Mouse (Mus musculus) liver, embryonic 16.5 days (tissue): ENCODE data around the gene Nell1. TPM values are rescaled to one million over a fixed set of nuclear protein-coding genes. Genes with fewer than 3 reads are reported as not detected.

Source experiments
- ATAC-seq: fragments of 200-750 bp; cut with Nextera tagmentation; 2 replicates; pipeline ENCODE4 v1.8.0; 2017; ENCODE audit warnings: low read depth, mild to moderate bottlenecking, moderate number of reproducible peaks, moderate library complexity
- H3K27ac ChIP-seq: fragments of 300-500 bp; sonication (generic); 2 replicates; pipeline ENCODE4 v1.5.1; 2014; ENCODE audit warnings: mild to moderate bottlenecking, low read length
- H3K27me3 ChIP-seq: fragments of 300-500 bp; sonication (generic); 2 replicates; pipeline ENCODE4 v1.6.1; 2014; ENCODE audit warnings: low read depth, low read length, mixed read lengths; ENCODE audit not compliant: control insufficient read depth, insufficient read depth
- H3K36me3 ChIP-seq: fragments of 300-500 bp; sonication (generic); 2 replicates; pipeline ENCODE4 v1.6.1; 2014; ENCODE audit warnings: mild to moderate bottlenecking; ENCODE audit not compliant: control insufficient read depth, insufficient read depth
- H3K4me1 ChIP-seq: fragments of 300-500 bp; sonication (generic); 2 replicates; pipeline ENCODE4 v1.6.1; 2014; ENCODE audit warnings: low read depth, low read length, mixed read lengths; ENCODE audit not compliant: control insufficient read depth
- H3K4me2 ChIP-seq: fragments of 300-500 bp; sonication (generic); 2 replicates; pipeline ENCODE4 v1.6.1; 2014; ENCODE audit warnings: low read depth, low read length, mixed read lengths
- H3K4me3 ChIP-seq: fragments of 300-500 bp; sonication (generic); 2 replicates; pipeline ENCODE4 v1.5.1; 2014; ENCODE audit warnings: low read depth, mild to moderate bottlenecking, low read length
- H3K9ac ChIP-seq: fragments of 300-500 bp; sonication (generic); 2 replicates; pipeline ENCODE4 v1.6.1; 2014; ENCODE audit warnings: low read depth, low read length
- H3K9me3 ChIP-seq: fragments of 300-500 bp; sonication (generic); replicated peaks from 2 replicates; pipeline ENCODE4 v1.6.1; 2016; ENCODE audit warnings: low read length; ENCODE audit not compliant: control insufficient read depth
- WGBS: fragments of 180-500 bp; shearing (Covaris S2); extraction: QIAGEN DNeasy Blood & Tissue Kit; methylation state at CpG from one replicate; pipeline ENCODE4 v1.1.7; 2014; ENCODE audit not compliant: insufficient replicate concordance; 5-methylcytosine and 5-hydroxymethylcytosine counted together
- polyA plus RNA-seq: library from polyadenylated mRNA; unstranded; fragments of >200 nt; fragmentation: Nextera tagmentation; extraction: Ambion mirVana; gene quantifications from 2 replicates; pipeline ENCODE4 v1.2.1, GENCODE M21; 2015

Gene Nell1
- polyA plus RNA-seq, 1 experiment from 2014 or later: 0.07 TPM

GRCm38 (mm10) chr7:50725166-50725565 lies 750.5 kb downstream of the Nell1 start:
- Histone ChIP-seq H3K36me3 (no peaks in the 10 kb centered on the region), H3K9ac (no peak overlapping the region), H3K27me3 (no peaks in the 10 kb centered on the region), H3K4me2 (no peak overlapping the region), H3K27ac (no peak overlapping the region), H3K9me3 (no peaks in the 10 kb centered on the region), H3K4me1 (no peaks in the 10 kb centered on the region), H3K4me3 (no peak overlapping the region)
- no peak for ATAC-seq
- 51% methylated on average over 3 of the region's 3 CpGs for WGBS

GRCm38 (mm10) chr7:50730951-50731350 lies 756.3 kb downstream of the Nell1 start:
- H3K9me3 ChIP-seq: no peaks in the 10 kb centered on the region
- 29% methylated on average over 4 of the region's 4 CpGs for WGBS
- no peaks in the 10 kb centered on the region for H3K36me3 ChIP-seq
- no peaks in the 10 kb centered on the region for H3K4me1 ChIP-seq
- no peaks in the 10 kb centered on the region for H3K27me3 ChIP-seq
- H3K4me2 ChIP-seq: no peak overlapping the region
- H3K9ac ChIP-seq: no peak overlapping the region
- no peak for ATAC-seq
- no peak overlapping the region for H3K4me3 ChIP-seq
- H3K27ac ChIP-seq: no peak overlapping the region

- H3K27me3 ChIP-seq: no peaks in the 10 kb centered on the region
- no peak for ATAC-seq
- H3K9me3 ChIP-seq: no peaks in the 10 kb centered on the region
- 47% methylated on average over 3 of the region's 3 CpGs for WGBS
- H3K36me3 ChIP-seq: no peaks in the 10 kb centered on the region
- no peak overlapping the region for H3K4me2 ChIP-seq
- H3K4me1 ChIP-seq: no peaks in the 10 kb centered on the region
- H3K9ac ChIP-seq: no peak overlapping the region
- no peak overlapping the region for H3K4me3 ChIP-seq
- H3K27ac ChIP-seq: no peak overlapping the region
Observed at GRCm38 (mm10) chr7:50755516-50755915, 780.9 kb downstream of the Nell1 start.

- 73% methylated on average over 5 of the region's 5 CpGs for WGBS
- H3K4me1 ChIP-seq: no peaks in the 10 kb centered on the region
- no peak overlapping the region for H3K4me2 ChIP-seq
- H3K4me3 ChIP-seq: no peak overlapping the region
- H3K27ac ChIP-seq: no peak overlapping the region
- no peak overlapping the region for H3K9ac ChIP-seq
- no peak for ATAC-seq
- H3K9me3 ChIP-seq: no peaks in the 10 kb centered on the region
- no peaks in the 10 kb centered on the region for H3K36me3 ChIP-seq
- no peaks in the 10 kb centered on the region for H3K27me3 ChIP-seq
Observed at GRCm38 (mm10) chr7:50756409-50756808, 781.7 kb downstream of the Nell1 start.

GRCm38 (mm10) chr7:50773516-50773915 lies 798.9 kb downstream of the Nell1 start:
- H3K27me3 ChIP-seq: no peaks in the 10 kb centered on the region
- no peaks in the 10 kb centered on the region for H3K4me1 ChIP-seq
- no peaks in the 10 kb centered on the region for H3K36me3 ChIP-seq
- no peak overlapping the region for H3K9ac ChIP-seq
- H3K4me2 ChIP-seq: no peak overlapping the region
- no peak overlapping the region for H3K27ac ChIP-seq
- no peak for ATAC-seq
- no peaks in the 10 kb centered on the region for H3K9me3 ChIP-seq
- no peak overlapping the region for H3K4me3 ChIP-seq

- Histone ChIP-seq H3K4me2 (no peak overlapping the region), H3K4me1 (no peaks in the 10 kb centered on the region), H3K9ac (no peak overlapping the region), H3K27me3 (no peaks in the 10 kb centered on the region), H3K4me3 (no peak overlapping the region), H3K27ac (no peak overlapping the region), H3K36me3 (no peaks in the 10 kb centered on the region), H3K9me3 (no peaks in the 10 kb centered on the region)
- 58% methylated on average over 1 of the region's 1 CpGs for WGBS
- ATAC-seq: no peak
Observed at GRCm38 (mm10) chr7:50781105-50781504, 806.4 kb downstream of the Nell1 start.

GRCm38 (mm10) chr7:50783652-50784051 lies 809.0 kb downstream of the Nell1 start:
- Histone ChIP-seq H3K4me3 (no peak overlapping the region), H3K9me3 (no peaks in the 10 kb centered on the region), H3K27me3 (no peaks in the 10 kb centered on the region), H3K4me1 (no peaks in the 10 kb centered on the region), H3K36me3 (no peaks in the 10 kb centered on the region), H3K9ac (no peak overlapping the region), H3K27ac (no peak overlapping the region), H3K4me2 (no peak overlapping the region)
- WGBS: 47% methylated on average over 1 of the region's 1 CpGs
- ATAC-seq: no peak

- 46% methylated on average over 7 of the region's 7 CpGs for WGBS
- no peaks in the 10 kb centered on the region for H3K9me3 ChIP-seq
- no peak for ATAC-seq
- no peaks in the 10 kb centered on the region for H3K36me3 ChIP-seq
- no peak overlapping the region for H3K9ac ChIP-seq
- no peak overlapping the region for H3K27ac ChIP-seq
- H3K4me1 ChIP-seq: no peaks in the 10 kb centered on the region
- H3K27me3 ChIP-seq: no peaks in the 10 kb centered on the region
- no peak overlapping the region for H3K4me2 ChIP-seq
- no peak overlapping the region for H3K4me3 ChIP-seq
Observed at GRCm38 (mm10) chr7:50826180-50826579, 851.5 kb downstream of the Nell1 start.

GRCm38 (mm10) chr7:50832799-50833198 lies 858.1 kb downstream of the Nell1 start:
- Histone ChIP-seq H3K27me3 (no peaks in the 10 kb centered on the region), H3K9ac (no peak overlapping the region), H3K27ac (no peak overlapping the region), H3K4me1 (no peaks in the 10 kb centered on the region), H3K4me2 (no peak overlapping the region), H3K4me3 (no peak overlapping the region), H3K9me3 (no peaks in the 10 kb centered on the region), H3K36me3 (no peaks in the 10 kb centered on the region)
- no peak for ATAC-seq
- 33% methylated on average over 3 of the region's 3 CpGs for WGBS

- no peaks in the 10 kb centered on the region for H3K9me3 ChIP-seq
- no peak overlapping the region for H3K9ac ChIP-seq
- H3K4me2 ChIP-seq: no peak overlapping the region
- ATAC-seq: no peak
- no peaks in the 10 kb centered on the region for H3K4me1 ChIP-seq
- no peaks in the 10 kb centered on the region for H3K27me3 ChIP-seq
- no peak overlapping the region for H3K4me3 ChIP-seq
- H3K36me3 ChIP-seq: no peaks in the 10 kb centered on the region
- H3K27ac ChIP-seq: no peak overlapping the region
Observed at GRCm38 (mm10) chr7:50842646-50843045, 868.0 kb downstream of the Nell1 start.
